Mouse (Mus musculus) right cerebral cortex, postnatal 36 days (tissue): ENCODE data around the gene Pfn4.
"Not testable (repeated sequence)": the region's sequence is repeated elsewhere in the genome, so short reads cannot be mapped to it uniquely, and the experiment has no call there.

Experiments
- DNase-seq, 2 experiments: peaks; one replicate each; pipeline ENCODE4 v3.0.0; 2022; ENCODE audit warnings: low spot score in 2 of 2, mixed read lengths in 1 of 2

Gene Pfn4

DNA sequence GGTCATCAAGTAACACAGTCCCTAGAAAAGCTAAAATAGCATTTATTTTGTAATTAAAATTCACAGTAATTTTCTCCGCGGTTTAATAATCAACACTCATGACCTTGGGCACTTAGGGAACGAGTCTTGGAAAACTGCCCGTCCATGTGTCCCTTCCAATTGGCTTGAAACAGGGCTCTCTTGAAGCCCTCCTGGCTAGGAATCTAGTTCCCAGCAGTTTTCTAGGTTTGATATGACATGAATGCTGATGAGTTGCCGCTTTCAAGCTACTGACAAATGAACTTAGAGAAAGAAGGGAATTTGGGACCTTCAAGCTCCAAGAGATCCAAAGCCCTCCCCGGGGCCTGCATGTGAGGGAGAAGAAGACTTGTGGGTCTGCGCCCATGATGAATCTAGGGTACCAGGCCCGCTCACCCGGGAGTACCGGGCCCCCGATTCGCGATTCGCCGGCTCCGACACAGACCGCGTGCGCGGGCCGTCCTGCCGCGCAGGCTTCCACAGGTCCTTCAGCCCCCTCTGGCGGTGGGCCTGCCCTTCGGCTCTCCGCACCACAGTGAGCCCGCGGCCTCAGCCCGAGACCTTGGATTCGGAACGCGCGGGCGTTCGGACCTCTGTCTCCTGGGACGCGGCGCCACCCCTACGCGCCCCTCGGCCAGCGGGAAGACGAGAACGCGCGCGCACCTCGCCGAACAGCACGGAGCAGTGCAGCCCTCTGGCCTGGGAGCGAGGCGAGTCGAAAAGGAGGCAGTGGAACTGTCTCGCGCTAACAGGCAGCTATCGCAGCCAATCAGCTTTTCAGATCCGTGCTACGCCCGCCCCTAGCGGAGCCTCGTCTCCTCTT is at the start of gene Pfn4, which contains the start of gene Fam228b:
Gene Pfn4 (plus strand): TSS at position 531 of the 841 bp plus-strand sequence.
Gene Fam228b (minus strand): TSS at position 776 of the 841 bp plus-strand sequence.
- DNase-seq: peak; percentile 95

GRCm38 (mm10) chr12:4719066-4719761 is 49.6 kb upstream of the Pfn4 start:
- no peak for DNase-seq

DNA sequence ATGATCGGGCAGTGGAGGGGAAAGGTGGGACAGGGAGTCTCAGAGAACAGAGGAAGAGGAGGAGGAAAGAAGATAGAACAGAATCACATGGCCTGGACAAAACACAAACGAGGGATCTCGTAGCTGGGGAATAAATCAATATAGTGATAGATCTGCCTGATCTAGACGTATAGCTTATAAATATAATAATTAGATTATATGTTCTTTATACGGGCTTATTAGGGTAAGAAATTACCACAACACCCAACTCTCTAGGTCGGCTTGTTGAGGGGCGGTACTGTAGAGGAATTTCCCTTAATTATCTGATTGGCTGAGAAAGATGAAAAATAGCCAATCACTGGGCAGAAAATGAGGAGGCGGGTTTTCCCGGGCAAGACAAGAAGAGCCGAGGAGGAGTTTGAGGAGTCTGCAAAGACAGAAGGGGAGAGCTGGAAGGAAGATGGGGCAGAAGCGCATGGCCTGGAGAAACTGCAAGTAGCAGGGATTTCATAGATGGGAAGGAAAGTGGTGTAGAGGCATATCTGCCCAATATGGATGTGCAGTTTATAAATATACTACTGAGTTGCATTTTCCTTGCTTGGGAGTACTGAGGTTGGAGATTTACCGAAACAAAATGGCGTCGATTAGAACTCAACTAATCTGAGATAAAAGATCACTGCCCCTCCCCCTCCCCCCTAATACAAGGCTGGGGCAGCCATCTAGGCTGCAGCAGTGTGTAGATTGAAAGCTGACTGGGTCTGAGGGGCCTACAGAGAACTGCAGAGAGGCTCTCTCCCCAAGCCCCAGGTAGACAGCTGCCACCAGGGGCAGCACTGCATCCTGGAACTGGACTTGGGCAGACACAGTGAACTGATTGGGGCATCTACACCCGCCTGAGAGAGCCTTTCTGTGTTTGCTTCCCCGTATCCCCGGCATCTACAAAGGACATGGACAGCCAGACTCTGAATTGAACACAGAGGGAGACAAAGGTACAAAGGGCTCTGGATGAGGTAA is 48.8 kb upstream of the Pfn4 start:
- no peak for DNase-seq

DNA sequence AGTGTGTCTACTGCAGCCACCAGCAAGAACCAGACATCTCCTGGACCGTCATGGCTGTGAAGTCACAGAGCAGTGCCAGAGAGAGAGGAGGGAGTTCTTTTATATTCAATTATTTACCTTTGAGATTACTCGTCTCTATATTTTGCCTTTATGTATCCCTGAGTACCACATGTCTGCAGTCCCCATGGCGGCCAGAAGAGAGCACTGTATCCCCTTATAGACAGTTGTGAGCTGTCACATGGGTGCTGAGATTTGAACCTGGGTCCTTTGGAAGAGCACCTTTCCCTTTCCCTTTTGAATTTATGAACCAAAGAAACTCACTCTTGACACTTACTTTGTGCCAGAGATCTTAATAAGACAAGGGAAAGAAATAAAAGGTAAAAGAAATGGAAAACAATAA is 39.7 kb upstream of the Pfn4 start:
- DNase-seq: no peak

GRCm38 (mm10) chr12:4731629-4732028 is 37.2 kb upstream of the Pfn4 start:
- DNase-seq: no peak

GRCm38 (mm10) chr12:4732332-4732731 is 36.5 kb upstream of the Pfn4 start:
- no peak for DNase-seq

DNA sequence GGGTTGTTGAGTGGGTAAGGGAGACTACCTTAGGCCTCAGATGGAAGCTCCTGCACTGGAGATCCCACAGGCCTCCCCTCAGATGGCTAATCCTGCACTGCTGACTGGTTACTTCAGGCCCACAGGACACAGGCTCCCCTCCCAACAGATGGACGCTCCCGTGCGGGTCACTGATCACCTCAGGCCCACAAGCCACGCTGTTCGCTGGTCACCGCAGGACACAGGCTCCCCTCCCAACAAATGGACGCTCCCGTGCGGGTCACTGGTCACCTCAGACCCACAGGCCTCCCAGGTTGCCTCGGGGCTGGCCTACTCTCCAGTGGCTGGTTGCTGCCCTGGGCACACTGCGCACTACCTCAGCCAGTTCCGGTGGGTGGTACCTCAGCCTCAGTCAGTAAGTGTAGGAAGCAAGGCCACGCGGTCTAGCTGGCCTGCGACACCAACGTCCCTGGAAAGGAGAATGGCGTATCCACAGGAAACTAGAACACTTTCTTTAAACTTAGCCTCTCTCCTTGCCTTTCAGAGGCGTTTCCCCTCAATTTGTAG is 30.7 kb upstream of the Pfn4 start, which contains the start of gene Fam228a:
Gene Fam228a (minus strand): TSS at position 400 of the 546 bp plus-strand sequence.
- DNase-seq: no peak

GRCm38 (mm10) chr12:4740823-4741222 is 28.0 kb upstream of the Pfn4 start:
- DNase-seq: no peak

- no peak for DNase-seq
Observed at GRCm38 (mm10) chr12:4742183-4742582, 26.6 kb upstream of the Pfn4 start.

GRCm38 (mm10) chr12:4744486-4744885 is 24.3 kb upstream of the Pfn4 start:
- no peak for DNase-seq

DNA sequence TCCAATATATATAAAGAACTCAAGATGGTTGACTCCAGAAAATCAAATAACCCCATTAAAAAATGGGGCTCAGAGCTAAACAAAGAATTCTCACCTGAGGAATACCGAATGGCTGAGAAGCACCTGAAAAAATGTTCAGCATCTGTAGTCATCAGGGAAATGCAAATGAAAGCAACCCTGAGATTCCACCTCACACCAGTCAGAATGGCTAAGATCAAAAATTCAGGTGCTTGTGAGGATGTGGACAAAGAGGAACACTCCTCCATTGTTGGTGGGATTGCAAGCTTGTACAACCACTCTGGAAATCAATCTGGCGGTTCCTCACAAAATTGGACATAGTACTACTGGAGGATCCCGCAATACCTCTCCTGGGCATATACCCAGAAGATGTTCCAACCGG is 14.4 kb upstream of the Pfn4 start:
- DNase-seq: not testable (repeated sequence)

- DNase-seq: no peak
Observed at GRCm38 (mm10) chr12:4757060-4757459, 11.8 kb upstream of the Pfn4 start.

DNA sequence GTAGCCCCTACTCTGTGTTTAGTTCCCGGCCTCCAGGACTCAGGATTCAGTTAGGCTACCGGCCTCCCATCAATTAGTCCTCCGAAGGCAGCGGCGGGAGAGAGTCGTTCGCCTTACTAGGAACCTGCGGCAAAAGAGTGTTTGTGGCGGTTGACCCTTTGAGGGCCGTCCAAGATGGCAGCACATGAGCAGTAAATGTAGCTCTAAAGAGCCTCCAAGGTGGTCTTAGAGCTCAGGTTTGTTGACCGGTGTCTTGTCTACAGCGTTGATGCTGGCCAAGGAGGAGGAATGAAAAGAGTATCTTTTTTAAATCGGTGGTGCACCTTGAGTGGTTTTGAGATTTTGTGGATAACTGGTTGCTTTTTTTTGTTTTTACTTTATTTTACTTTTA is 506 bp downstream of the Pfn4 start:
- no peak for DNase-seq

- no peak for DNase-seq
Observed at GRCm38 (mm10) chr12:4774895-4775587, 6.2 kb downstream of the Pfn4 start.

- DNase-seq: no peak
Observed at GRCm38 (mm10) chr12:4775588-4775949, 6.7 kb downstream of the Pfn4 start.

DNA sequence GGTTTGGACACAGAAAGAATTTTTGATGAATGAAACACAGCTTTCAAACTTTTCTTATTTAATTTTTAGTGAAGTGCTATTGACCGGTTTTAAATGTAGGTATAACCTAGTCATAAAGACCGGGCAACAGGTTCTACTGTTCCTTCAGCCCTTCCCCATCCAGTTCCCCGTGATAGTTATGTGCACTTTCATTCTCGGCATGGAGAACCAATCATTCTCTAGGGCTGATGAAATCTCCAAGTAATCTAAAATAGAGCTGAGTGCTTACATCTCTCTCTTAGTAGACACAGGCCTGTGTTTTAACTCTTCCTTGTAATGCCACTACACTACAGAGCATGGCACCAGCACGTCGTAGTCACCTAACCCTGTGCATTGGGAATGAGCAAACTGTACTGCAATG is 8.9 kb downstream of the Pfn4 start:
- no peak for DNase-seq

DNA sequence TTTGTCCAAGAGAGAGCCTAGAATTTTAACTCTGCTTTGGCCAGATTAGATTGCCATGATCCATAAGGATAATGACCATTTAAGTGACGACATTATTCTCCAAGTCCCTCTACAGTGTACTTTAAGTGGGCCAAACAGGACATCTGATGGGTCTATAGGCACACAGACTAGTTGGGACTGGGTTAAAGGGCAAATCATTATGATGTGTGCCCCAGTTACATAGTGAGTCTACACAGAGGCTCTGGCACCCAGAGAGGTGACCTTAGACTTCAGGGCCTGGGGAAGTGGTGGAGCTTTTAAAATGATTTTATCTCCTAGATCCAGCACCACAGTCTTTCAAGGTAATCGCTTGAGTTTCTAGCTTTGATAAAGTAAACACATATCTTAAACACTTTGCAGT is 11.4 kb downstream of the Pfn4 start:
- no peak for DNase-seq

DNA sequence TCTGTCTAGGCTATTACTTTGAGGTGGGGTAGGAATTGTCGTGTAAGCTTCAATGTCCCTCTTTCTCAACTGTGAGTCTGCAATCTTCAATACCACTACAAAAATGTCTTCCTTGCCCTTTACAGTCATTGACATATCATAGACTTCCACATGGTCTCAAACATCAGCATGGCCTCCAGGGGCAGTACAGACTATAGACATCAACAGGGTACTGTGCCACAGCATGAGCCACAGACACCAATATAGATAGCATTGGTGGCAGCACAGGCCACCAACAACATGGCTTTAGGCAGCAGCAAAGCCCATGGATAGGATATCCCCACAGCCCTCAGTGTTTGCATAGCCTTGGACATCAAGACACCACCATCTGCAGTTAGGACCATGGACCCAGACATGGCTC is 12.4 kb downstream of the Pfn4 start:
- no peak for DNase-seq

DNA sequence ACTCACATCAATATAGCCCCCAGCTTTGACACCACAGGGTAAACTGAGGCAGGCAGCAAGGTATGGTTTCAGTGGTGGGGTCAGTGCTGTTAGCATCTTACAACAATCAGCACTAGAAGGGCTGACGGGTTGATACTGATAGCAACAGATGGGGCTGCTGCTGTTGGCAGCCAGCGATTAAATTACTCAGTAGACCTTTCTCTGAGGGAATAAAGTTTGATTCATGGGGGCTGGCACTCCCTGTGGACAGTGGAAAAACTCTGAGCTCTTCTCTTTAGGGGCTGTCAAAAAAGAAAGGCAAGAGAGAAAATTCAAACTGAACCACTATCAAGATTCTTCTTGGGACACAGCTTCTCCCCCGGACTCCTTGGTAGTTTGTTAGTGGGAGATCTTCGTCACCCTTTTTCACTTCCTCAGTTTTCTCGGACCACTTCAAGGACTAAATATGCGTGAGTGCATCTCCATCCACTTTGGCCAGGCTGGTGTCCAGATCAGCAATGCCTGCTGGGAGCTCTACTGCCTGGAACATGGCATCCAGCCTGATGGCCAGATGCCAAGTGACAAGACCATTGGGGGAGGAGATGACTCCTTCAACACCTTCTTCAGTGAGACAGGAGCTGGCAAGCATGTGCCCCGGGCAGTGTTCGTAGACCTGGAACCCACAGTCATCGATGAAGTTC is 13.0 kb downstream of the Pfn4 start:
- DNase-seq: not testable (repeated sequence)

DNA sequence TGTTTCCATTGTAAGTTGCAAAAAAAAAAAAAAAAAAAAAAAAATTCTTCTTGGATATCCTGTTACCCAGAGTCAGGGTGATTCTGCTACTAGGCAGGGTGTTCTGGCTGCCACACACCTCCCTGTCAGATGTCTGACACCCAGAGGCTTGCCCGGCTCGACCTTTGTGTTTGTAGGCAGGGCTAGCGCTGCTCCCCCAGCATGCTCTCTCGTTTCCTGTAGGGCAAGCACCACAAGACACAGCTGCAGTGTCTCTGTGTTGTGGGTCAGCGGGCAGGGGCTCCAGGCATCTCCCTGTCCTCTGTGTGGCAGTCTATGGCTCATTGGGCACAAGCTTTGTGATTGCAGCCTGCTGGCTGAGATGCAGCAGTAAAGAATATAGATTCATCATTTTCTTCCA is 14.8 kb downstream of the Pfn4 start:
- DNase-seq: no peak
